Mouse (Mus musculus): Measurements from ENCODE around the gene Cdc20b. TPM values are rescaled to one million over a fixed set of nuclear protein-coding genes. Genes with fewer than 3 reads are reported as not detected.
A peak's percentile ranks its signal among the peaks of the same experiment; 100 is the strongest.

Cdc20b gene
- polyA plus RNA-seq, 1 experiment from 2014 or later, result 0.47 TPM

GRCm38 (mm10) chr13:113047647-113048046 is 12.7 kb downstream of the Cdc20b start:
- H3K36me3 ChIP-seq (ENCODE audit: insufficient read depth, low read length), result no peaks in the 10 kb centered on the region
- ATAC-seq, result no peak
- no peaks in the 10 kb centered on the region for H3K27me3 ChIP-seq (replicated peaks; ENCODE audit: insufficient read depth, low read length)
- DNase-seq (ENCODE audit: low spot score), result no peak
- 0 out of 2 replicates have a peak, but pooled peaks cover 6% of the 10 kb centered on the region for H3K4me1 ChIP-seq (ENCODE audit: insufficient read depth, low read depth, low read length)
- H3K4me3 ChIP-seq (ENCODE audit: low read depth, low read length), result no peak overlapping the region
- H3K9me3 ChIP-seq (ENCODE audit: low read length), result no peaks in the 10 kb centered on the region
- H3K27ac ChIP-seq (ENCODE audit: low read length), result no peak overlapping the region
- WGBS, result 48% methylated on average over 3 of the region's 3 CpGs
- TF ChIP-seq CTCF (IDR thresholded peaks at IDR 0.05), result peak; percentile 27; the same call in 1 of the 2 replicates
- TF ChIP-seq EP300 (IDR thresholded peaks at IDR 0.05), result no peak
- no peak overlapping the region for H3K4me2 ChIP-seq (replicated peaks; ENCODE audit: low read depth, low read length)
- no peak overlapping the region for H3K9ac ChIP-seq (replicated peaks; ENCODE audit: low read depth)

GRCm38 (mm10) chr13:113054230-113054629 is 19.3 kb downstream of the Cdc20b start:
- TF ChIP-seq CTCF (IDR thresholded peaks at IDR 0.05) (no peak), EP300 (IDR thresholded peaks at IDR 0.05) (no peak)
- no peak overlapping the region for H3K4me2 ChIP-seq (replicated peaks; ENCODE audit: low read depth, low read length)
- no peak overlapping the region for H3K4me3 ChIP-seq (ENCODE audit: low read depth, low read length)
- H3K27me3 ChIP-seq (replicated peaks; ENCODE audit: insufficient read depth, low read length), result no peaks in the 10 kb centered on the region
- no peaks in the 10 kb centered on the region for H3K9me3 ChIP-seq (ENCODE audit: low read length)
- H3K9ac ChIP-seq (replicated peaks; ENCODE audit: low read depth), result no peak overlapping the region
- ATAC-seq (no peak), DNase-seq (ENCODE audit: low spot score) (no peak)
- H3K27ac ChIP-seq (ENCODE audit: low read length), result no peak overlapping the region
- no peaks in the 10 kb centered on the region for H3K36me3 ChIP-seq (ENCODE audit: insufficient read depth, low read length)
- 79% methylated on average over 8 of the region's 8 CpGs for WGBS
- H3K4me1 ChIP-seq (ENCODE audit: insufficient read depth, low read depth, low read length), result no peaks in the 10 kb centered on the region

- no peaks in the 10 kb centered on the region for H3K4me1 ChIP-seq (ENCODE audit: insufficient read depth, low read depth, low read length)
- H3K36me3 ChIP-seq (ENCODE audit: insufficient read depth, low read length), result no peaks in the 10 kb centered on the region
- H3K4me3 ChIP-seq (ENCODE audit: low read depth, low read length), result no peak overlapping the region
- no peaks in the 10 kb centered on the region for H3K27me3 ChIP-seq (replicated peaks; ENCODE audit: insufficient read depth, low read length)
- no peaks in the 10 kb centered on the region for H3K9me3 ChIP-seq (ENCODE audit: low read length)
- WGBS, result 22% methylated on average over 8 of the region's 8 CpGs
- ATAC-seq (no peak), DNase-seq (ENCODE audit: low spot score) (no peak)
- H3K4me2 ChIP-seq (replicated peaks; ENCODE audit: low read depth, low read length), result no peak overlapping the region
- TF ChIP-seq CTCF (IDR thresholded peaks at IDR 0.05) (peak; percentile 61), EP300 (IDR thresholded peaks at IDR 0.05) (no peak)
- H3K9ac ChIP-seq (replicated peaks; ENCODE audit: low read depth), result no peak overlapping the region
- no peak overlapping the region for H3K27ac ChIP-seq (ENCODE audit: low read length)
Observed at GRCm38 (mm10) chr13:113055826-113056225, 20.9 kb downstream of the Cdc20b start.

DNA sequence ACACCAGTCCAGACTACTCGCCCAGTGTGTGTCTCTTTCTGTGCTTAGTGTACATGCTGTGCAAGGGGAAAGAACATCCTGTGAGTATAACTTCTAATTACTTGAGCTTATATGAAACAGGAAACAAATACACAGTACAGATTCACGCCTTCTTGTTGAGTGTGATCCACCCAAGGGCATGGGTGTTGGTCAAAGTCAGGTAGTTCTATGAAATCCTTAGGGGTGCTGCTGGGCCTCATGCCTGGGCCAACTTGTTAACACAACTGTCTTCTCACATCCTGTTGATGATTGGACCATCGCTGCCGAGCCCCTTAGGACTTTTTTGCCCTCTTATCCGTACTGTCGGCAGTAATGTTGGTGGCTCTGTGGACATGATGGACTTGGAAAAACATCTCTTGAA is 26.8 kb downstream of the Cdc20b start:
- no peak for TF ChIP-seq EP300 (IDR thresholded peaks at IDR 0.05)
- TF ChIP-seq CTCF (IDR thresholded peaks at IDR 0.05), result no peak
- WGBS, result 74% methylated on average over 6 of the region's 6 CpGs
- H3K36me3 ChIP-seq (ENCODE audit: insufficient read depth, low read length), result no peaks in the 10 kb centered on the region
- H3K27ac ChIP-seq (ENCODE audit: low read length), result no peak overlapping the region
- no peaks in the 10 kb centered on the region for H3K9me3 ChIP-seq (ENCODE audit: low read length)
- H3K27me3 ChIP-seq (replicated peaks; ENCODE audit: insufficient read depth, low read length), result no peaks in the 10 kb centered on the region
- H3K4me2 ChIP-seq (replicated peaks; ENCODE audit: low read depth, low read length), result no peak overlapping the region
- no peaks in the 10 kb centered on the region for H3K4me1 ChIP-seq (ENCODE audit: insufficient read depth, low read depth, low read length)
- DNase-seq (ENCODE audit: low spot score) (no peak), ATAC-seq (no peak)
- H3K4me3 ChIP-seq (ENCODE audit: low read depth, low read length), result no peak overlapping the region
- H3K9ac ChIP-seq (replicated peaks; ENCODE audit: low read depth), result no peak overlapping the region

DNA sequence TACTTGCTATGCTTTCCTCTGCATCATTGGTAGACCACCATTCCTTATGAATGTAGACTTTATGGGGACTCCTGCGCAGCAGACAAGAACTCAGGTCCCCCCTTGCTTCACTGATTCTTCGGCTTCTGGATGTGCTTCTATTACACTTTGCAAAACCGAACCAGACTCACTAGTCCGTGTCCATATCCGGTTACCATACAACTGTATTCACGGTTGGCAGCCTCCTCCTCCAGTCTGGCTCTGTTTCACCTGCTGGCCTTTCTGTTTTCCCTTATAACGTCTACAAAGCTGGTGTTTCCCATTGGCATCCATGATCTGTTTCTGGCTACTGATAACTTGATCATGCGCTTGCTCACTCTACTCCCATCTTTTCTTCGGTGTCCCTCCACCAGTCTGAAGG is 29.6 kb downstream of the Cdc20b start:
- Histone ChIP-seq H3K4me2 (replicated peaks; ENCODE audit: low read depth, low read length) (no peak overlapping the region), H3K27me3 (replicated peaks; ENCODE audit: insufficient read depth, low read length) (no peaks in the 10 kb centered on the region), H3K4me3 (ENCODE audit: low read depth, low read length) (no peak overlapping the region), H3K27ac (ENCODE audit: low read length) (no peak overlapping the region), H3K9ac (replicated peaks; ENCODE audit: low read depth) (no peak overlapping the region), H3K4me1 (ENCODE audit: insufficient read depth, low read depth, low read length) (no peaks in the 10 kb centered on the region), H3K9me3 (ENCODE audit: low read length) (no peaks in the 10 kb centered on the region), H3K36me3 (ENCODE audit: insufficient read depth, low read length) (no peaks in the 10 kb centered on the region)
- no peak for DNase-seq (ENCODE audit: low spot score)
- no peak for ATAC-seq
- no peak for TF ChIP-seq CTCF (IDR thresholded peaks at IDR 0.05)
- TF ChIP-seq EP300 (IDR thresholded peaks at IDR 0.05), result no peak
- WGBS, result 85% methylated on average over 9 of the region's 9 CpGs

DNA sequence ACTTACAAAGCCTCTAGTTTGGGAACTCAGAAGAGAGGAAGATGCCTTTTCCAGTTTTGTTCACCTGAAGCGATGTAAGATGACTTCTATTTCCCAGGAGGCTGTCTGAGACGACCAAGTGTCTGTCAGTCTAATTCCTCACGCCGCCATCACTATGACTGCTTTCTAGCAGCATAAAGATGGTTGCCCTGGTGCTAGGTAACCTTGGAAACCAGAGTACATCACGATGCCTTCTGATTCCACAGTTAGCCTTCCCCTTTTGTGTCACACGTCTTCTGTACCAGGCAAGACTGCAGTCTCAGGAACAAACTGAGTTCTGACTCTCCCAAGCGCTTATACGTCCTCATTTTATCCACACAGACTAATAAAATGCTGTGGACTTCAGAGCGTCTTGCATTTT is 44.1 kb downstream of the Cdc20b start:
- H3K9me3 ChIP-seq (ENCODE audit: low read length), result no peaks in the 10 kb centered on the region
- no peaks in the 10 kb centered on the region for H3K36me3 ChIP-seq (ENCODE audit: insufficient read depth, low read length)
- no peaks in the 10 kb centered on the region for H3K4me1 ChIP-seq (ENCODE audit: insufficient read depth, low read depth, low read length)
- no peak overlapping the region for H3K9ac ChIP-seq (replicated peaks; ENCODE audit: low read depth)
- ATAC-seq, result no peak
- no peak for TF ChIP-seq CTCF (IDR thresholded peaks at IDR 0.05)
- no peak for TF ChIP-seq EP300 (IDR thresholded peaks at IDR 0.05)
- H3K27me3 ChIP-seq (replicated peaks; ENCODE audit: insufficient read depth, low read length), result no peaks in the 10 kb centered on the region
- H3K4me3 ChIP-seq (ENCODE audit: low read depth, low read length), result no peak overlapping the region
- 76% methylated on average over 9 of the region's 9 CpGs for WGBS
- DNase-seq (ENCODE audit: low spot score), result no peak
- no peak overlapping the region for H3K4me2 ChIP-seq (replicated peaks; ENCODE audit: low read depth, low read length)
- H3K27ac ChIP-seq (ENCODE audit: low read length), result no peak overlapping the region

- no peaks in the 10 kb centered on the region for H3K36me3 ChIP-seq (ENCODE audit: insufficient read depth, low read length)
- WGBS, result 73% methylated on average over 1 of the region's 1 CpGs
- H3K4me1 ChIP-seq (ENCODE audit: insufficient read depth, low read depth, low read length), result no peaks in the 10 kb centered on the region
- no peak overlapping the region for H3K27ac ChIP-seq (ENCODE audit: low read length)
- H3K4me2 ChIP-seq (replicated peaks; ENCODE audit: low read depth, low read length), result no peak overlapping the region
- H3K9ac ChIP-seq (replicated peaks; ENCODE audit: low read depth), result no peak overlapping the region
- no peak for DNase-seq (ENCODE audit: low spot score)
- no peak overlapping the region for H3K4me3 ChIP-seq (ENCODE audit: low read depth, low read length)
- ATAC-seq, result no peak
- TF ChIP-seq EP300 (IDR thresholded peaks at IDR 0.05), result no peak
- TF ChIP-seq CTCF (IDR thresholded peaks at IDR 0.05), result no peak
- H3K27me3 ChIP-seq (replicated peaks; ENCODE audit: insufficient read depth, low read length), result no peaks in the 10 kb centered on the region
- H3K9me3 ChIP-seq (ENCODE audit: low read length), result no peaks in the 10 kb centered on the region
Observed at GRCm38 (mm10) chr13:113082101-113082500, 47.2 kb downstream of the Cdc20b start.

Measured in lung, postnatal 0 days (tissue).